Mouse (Mus musculus): Measurements from ENCODE around the gene Tpcn1. TPM values are rescaled to one million over a fixed set of nuclear protein-coding genes. Genes with fewer than 3 reads are reported as not detected.

Tpcn1 gene
- polyA plus RNA-seq, 1 experiment from 2014 or later: 24.2 TPM

DNA sequence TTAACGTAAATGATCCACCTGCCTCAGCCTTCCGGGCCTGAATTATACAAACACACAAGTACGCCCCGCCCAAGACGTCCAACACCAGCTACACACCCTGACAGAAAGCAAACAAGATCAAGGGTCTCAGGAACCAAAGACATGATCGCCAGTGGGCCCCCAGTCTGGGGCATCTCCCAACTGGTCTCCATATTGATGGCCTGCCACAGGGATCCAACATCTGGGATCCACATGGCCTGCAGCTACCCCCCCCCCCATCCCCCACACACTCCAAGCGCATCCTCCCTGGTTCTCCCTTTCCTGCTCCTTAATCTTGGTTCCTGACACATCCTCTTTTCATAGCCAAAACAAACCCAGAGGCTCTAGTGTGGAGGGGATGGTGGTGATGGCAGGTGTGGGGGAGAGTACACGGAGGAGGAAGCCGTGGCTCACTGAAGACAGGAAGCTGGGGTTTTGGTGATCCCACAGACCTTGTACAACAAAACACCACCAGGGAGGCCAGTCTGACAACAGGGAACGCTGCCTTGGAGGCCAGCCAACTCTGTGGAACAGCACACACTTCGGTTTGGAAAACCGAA lies 9.9 kb downstream of the Tpcn1 start:
- H3K9me3 ChIP-seq (replicated peaks; ENCODE audit: control insufficient read depth, low read length): no peaks in the 10 kb centered on the region
- H3K27ac ChIP-seq (ENCODE audit: low read length): peak overlapping the region; percentile 99
- peaks cover 29% of the 10 kb centered on the region for H3K36me3 ChIP-seq (ENCODE audit: control insufficient read depth, insufficient read depth)
- peaks cover 47% of the 10 kb centered on the region for H3K4me1 ChIP-seq (ENCODE audit: control insufficient read depth, low read depth, low read length)
- H3K9ac ChIP-seq (ENCODE audit: low read depth, low read length): peak overlapping the region; percentile 74
- 24% methylated on average over 12 of the region's 12 CpGs for WGBS (ENCODE audit: insufficient replicate concordance)
- H3K27me3 ChIP-seq (ENCODE audit: control insufficient read depth, insufficient read depth, low read depth, low read length): no peaks in the 10 kb centered on the region
- ATAC-seq (ENCODE audit: low read depth): peak; percentile 22; the same call in 1 of the 2 replicates
- peak overlapping the region; percentile 34 for H3K4me3 ChIP-seq (ENCODE audit: low read depth, low read length)
- peak overlapping the region; percentile 68 for H3K4me2 ChIP-seq (ENCODE audit: low read depth, low read length)

DNA sequence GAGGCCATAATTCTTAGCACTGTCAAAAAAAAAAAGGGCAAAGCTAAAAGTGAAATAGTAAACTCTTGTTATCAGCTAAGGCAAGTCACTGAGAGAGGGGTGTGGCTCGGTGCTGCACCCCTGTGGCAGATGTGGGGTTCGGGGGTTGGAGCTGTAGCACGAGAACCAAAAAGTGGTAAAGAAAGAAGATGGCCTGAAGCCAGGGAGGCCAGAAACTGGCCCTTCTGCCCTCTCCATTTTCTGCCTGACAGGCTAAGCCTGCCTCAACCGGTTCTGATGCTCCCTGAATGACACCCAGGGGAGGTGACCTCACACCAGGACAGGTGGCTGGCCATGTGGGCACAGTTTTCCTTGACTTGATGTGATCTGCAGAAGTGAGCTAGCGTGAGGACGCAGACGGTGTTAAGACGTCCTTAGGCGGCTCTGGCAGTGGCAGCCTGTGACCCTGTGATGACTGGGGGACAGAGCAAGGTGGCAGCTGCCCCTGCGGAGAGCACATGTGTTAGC lies 10.5 kb downstream of the Tpcn1 start:
- Histone ChIP-seq H3K9me3 (replicated peaks; ENCODE audit: control insufficient read depth, low read length) (no peaks in the 10 kb centered on the region), H3K27me3 (ENCODE audit: control insufficient read depth, insufficient read depth, low read depth, low read length) (no peaks in the 10 kb centered on the region), H3K27ac (ENCODE audit: low read length) (peak overlapping the region; percentile 99), H3K9ac (ENCODE audit: low read depth, low read length) (peak overlapping the region; percentile 74), H3K4me3 (ENCODE audit: low read depth, low read length) (peak overlapping the region; percentile 34), H3K36me3 (ENCODE audit: control insufficient read depth, insufficient read depth) (peaks cover 26% of the 10 kb centered on the region), H3K4me1 (ENCODE audit: control insufficient read depth, low read depth, low read length) (peaks cover 47% of the 10 kb centered on the region), H3K4me2 (ENCODE audit: low read depth, low read length) (peak overlapping the region; percentile 68)
- 15% methylated on average over 10 of the region's 10 CpGs for WGBS (ENCODE audit: insufficient replicate concordance)
- ATAC-seq (ENCODE audit: low read depth): peak; percentile 75

DNA sequence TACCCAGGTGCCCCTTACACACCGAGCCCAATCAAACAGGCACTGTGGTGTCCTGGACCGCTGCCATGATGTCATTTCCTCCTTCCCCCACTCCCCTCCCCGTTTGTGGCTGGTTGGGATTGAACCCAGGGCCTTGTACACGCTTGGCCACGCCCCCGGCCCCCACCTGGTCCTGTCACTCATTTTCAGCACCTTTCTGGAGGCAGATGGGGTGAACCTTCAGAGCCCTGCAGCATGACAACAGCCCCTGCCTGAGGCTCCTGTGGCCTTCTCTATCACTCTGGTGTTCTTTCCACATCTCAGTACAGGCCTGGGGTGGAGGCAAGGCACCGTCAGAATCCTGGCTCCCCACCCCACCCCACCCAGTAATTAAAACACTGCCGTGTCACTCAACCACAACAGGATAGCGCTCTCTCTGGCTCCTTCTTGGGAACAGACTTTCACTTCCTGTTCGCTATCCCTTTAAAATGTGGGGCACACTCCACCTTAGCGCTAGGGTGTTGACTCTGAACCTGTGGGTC lies 11.6 kb downstream of the Tpcn1 start:
- Histone ChIP-seq H3K36me3 (ENCODE audit: control insufficient read depth, insufficient read depth) (peaks cover 22% of the 10 kb centered on the region), H3K9me3 (replicated peaks; ENCODE audit: control insufficient read depth, low read length) (no peaks in the 10 kb centered on the region), H3K4me1 (ENCODE audit: control insufficient read depth, low read depth, low read length) (peaks cover 43% of the 10 kb centered on the region), H3K4me3 (ENCODE audit: low read depth, low read length) (0 out of 2 replicates have a peak overlapping the region, but pooled peaks have one; percentile 1), H3K27me3 (ENCODE audit: control insufficient read depth, insufficient read depth, low read depth, low read length) (no peaks in the 10 kb centered on the region), H3K4me2 (ENCODE audit: low read depth, low read length) (peak overlapping the region; percentile 51), H3K9ac (ENCODE audit: low read depth, low read length) (peak overlapping the region; percentile 40), H3K27ac (ENCODE audit: low read length) (peak overlapping the region; percentile 99)
- ATAC-seq (ENCODE audit: low read depth): peak; percentile 80
- WGBS (ENCODE audit: insufficient replicate concordance): 42% methylated on average over 11 of the region's 11 CpGs

DNA sequence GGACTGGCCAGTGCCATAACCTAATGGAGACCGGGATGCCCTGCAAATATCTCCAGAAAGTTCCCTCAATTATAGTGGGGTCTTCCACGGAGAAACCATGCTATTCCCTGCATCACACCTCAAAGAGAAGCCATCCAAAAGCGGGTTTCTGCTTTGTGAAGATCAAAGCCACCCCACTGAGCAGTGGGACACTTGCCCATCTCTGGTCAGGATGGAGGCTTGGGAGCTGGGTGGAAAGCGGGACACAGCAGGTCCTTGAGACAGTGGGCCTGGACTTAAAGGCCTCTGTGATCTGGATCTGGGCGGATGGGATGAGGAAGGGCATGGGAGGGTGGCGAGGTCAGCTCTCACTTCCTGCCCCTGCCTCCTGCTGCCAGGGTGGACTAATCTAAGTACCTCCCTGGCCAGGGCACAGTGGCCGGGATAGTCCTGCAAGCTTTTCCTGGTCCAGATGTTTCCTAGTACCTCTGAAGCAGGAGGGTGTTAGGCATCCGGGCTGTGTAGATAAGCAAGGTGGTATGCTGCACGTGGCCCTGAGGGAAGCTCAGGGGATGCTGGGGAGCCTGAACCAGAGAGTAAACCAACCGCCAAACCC lies 13.9 kb downstream of the Tpcn1 start:
- Histone ChIP-seq H3K4me1 (ENCODE audit: control insufficient read depth, low read depth, low read length) (peaks cover 52% of the 10 kb centered on the region), H3K4me3 (ENCODE audit: low read depth, low read length) (no peak overlapping the region), H3K4me2 (ENCODE audit: low read depth, low read length) (no peak overlapping the region), H3K27me3 (ENCODE audit: control insufficient read depth, insufficient read depth, low read depth, low read length) (no peaks in the 10 kb centered on the region), H3K9me3 (replicated peaks; ENCODE audit: control insufficient read depth, low read length) (no peaks in the 10 kb centered on the region), H3K36me3 (ENCODE audit: control insufficient read depth, insufficient read depth) (peaks cover 4% of the 10 kb centered on the region), H3K9ac (ENCODE audit: low read depth, low read length) (no peak overlapping the region), H3K27ac (ENCODE audit: low read length) (no peak overlapping the region)
- WGBS (ENCODE audit: insufficient replicate concordance): 62% methylated on average over 10 of the region's 10 CpGs
- no peak for ATAC-seq (ENCODE audit: low read depth)

DNA sequence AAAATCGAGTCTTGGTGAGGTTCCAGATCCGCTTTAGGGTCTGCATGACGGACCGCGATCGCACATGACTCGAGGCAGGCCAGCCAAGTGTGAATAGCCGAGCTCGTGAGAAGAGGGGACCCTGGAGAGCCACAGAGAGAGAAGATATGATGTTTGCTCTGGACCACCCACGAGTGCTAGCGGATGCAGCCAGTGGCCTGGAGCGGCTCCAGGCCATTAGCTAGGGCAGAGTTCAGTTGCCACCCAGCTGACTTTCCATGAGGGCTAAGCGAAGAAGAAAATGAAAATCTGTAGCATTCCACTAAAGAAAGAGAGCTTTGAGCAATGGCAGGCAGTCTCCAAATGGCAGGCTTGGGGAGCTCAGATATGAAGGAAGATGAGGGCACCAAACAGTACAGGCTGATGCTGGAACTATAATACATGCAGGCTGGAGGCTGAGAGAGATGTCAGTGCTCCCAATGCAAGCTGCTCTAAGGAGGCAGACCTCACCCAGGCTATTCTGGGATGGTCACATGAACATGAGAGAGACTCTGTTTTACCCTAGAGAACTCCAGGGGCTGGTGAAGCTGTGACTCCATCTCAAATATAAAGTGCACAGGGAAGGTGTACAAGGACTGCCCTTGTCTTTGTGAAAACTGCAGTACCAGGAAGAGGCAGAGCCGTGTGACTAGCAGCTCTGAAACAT lies 17.3 kb downstream of the Tpcn1 start:
- WGBS (ENCODE audit: insufficient replicate concordance): 82% methylated on average over 14 of the region's 14 CpGs
- no peak for ATAC-seq (ENCODE audit: low read depth)
- H3K4me3 ChIP-seq (ENCODE audit: low read depth, low read length): no peak overlapping the region
- no peaks in the 10 kb centered on the region for H3K9me3 ChIP-seq (replicated peaks; ENCODE audit: control insufficient read depth, low read length)
- peaks cover 27% of the 10 kb centered on the region for H3K4me1 ChIP-seq (ENCODE audit: control insufficient read depth, low read depth, low read length)
- no peaks in the 10 kb centered on the region for H3K27me3 ChIP-seq (ENCODE audit: control insufficient read depth, insufficient read depth, low read depth, low read length)
- H3K27ac ChIP-seq (ENCODE audit: low read length): peak overlapping the region; percentile 6; the same call in 1 of the 2 replicates
- H3K36me3 ChIP-seq (ENCODE audit: control insufficient read depth, insufficient read depth): peaks cover 4% of the 10 kb centered on the region
- no peak overlapping the region for H3K9ac ChIP-seq (ENCODE audit: low read depth, low read length)
- no peak overlapping the region for H3K4me2 ChIP-seq (ENCODE audit: low read depth, low read length)

DNA sequence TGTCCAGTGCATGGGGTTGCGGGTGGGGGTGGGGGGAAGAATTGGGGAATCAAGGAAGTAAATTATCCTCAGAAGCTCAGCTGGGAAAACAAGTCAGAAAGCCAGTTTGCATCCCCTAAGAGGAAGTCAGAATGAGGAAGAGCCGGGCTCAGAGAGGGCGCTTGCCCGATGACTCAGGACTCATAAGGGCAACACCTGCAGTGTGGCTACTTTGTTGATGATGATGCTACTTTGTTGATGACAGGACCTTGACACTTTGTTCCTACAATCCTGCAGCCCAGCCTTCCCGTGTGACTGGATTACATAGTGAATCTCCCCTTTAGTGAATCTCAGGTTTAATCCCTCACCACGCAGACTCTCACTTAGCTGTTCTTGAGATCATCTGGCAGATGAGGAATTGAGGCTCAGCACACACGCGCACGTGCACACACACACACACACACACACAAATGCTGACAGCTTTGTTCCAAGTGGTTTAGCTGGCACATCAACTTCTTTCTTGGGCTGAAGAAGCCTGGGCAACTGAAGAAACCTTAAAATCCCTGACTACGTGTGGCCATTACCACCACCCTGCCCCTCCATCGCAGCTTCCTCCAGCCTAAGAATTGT lies 18.1 kb downstream of the Tpcn1 start:
- H3K4me1 ChIP-seq (ENCODE audit: control insufficient read depth, low read depth, low read length): peaks cover 32% of the 10 kb centered on the region
- H3K27ac ChIP-seq (ENCODE audit: low read length): no peak overlapping the region
- H3K27me3 ChIP-seq (ENCODE audit: control insufficient read depth, insufficient read depth, low read depth, low read length): no peaks in the 10 kb centered on the region
- H3K4me3 ChIP-seq (ENCODE audit: low read depth, low read length): no peak overlapping the region
- 68% methylated on average over 11 of the region's 11 CpGs for WGBS (ENCODE audit: insufficient replicate concordance)
- no peak overlapping the region for H3K4me2 ChIP-seq (ENCODE audit: low read depth, low read length)
- no peak overlapping the region for H3K9ac ChIP-seq (ENCODE audit: low read depth, low read length)
- H3K36me3 ChIP-seq (ENCODE audit: control insufficient read depth, insufficient read depth): peaks cover 4% of the 10 kb centered on the region
- no peak for ATAC-seq (ENCODE audit: low read depth)
- no peaks in the 10 kb centered on the region for H3K9me3 ChIP-seq (replicated peaks; ENCODE audit: control insufficient read depth, low read length)

DNA sequence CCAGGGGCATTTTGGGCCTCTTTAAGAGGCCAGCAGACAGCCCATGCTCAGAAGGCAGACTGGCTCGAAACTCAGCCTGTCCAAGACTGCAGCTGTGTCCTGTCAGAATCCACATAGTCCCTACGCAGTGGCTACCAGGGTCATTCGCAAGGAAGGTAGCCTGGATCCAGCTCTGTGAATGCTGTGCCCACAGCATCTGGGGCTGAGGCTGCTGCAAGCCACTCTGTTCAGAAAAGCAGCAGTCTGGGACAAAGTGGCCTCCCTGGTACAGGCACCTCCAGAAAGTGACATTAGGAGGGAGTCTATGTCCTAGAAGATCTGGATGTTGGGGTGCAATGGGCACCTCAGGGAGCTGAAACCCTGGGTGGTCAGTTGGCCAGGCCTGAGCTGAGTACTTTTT lies 18.7 kb downstream of the Tpcn1 start:
- H3K4me3 ChIP-seq (ENCODE audit: low read depth, low read length): no peak overlapping the region
- peaks cover 33% of the 10 kb centered on the region for H3K4me1 ChIP-seq (ENCODE audit: control insufficient read depth, low read depth, low read length)
- no peak for ATAC-seq (ENCODE audit: low read depth)
- H3K27ac ChIP-seq (ENCODE audit: low read length): no peak overlapping the region
- peaks cover 4% of the 10 kb centered on the region for H3K36me3 ChIP-seq (ENCODE audit: control insufficient read depth, insufficient read depth)
- H3K9ac ChIP-seq (ENCODE audit: low read depth, low read length): no peak overlapping the region
- H3K9me3 ChIP-seq (replicated peaks; ENCODE audit: control insufficient read depth, low read length): no peaks in the 10 kb centered on the region
- no peak overlapping the region for H3K4me2 ChIP-seq (ENCODE audit: low read depth, low read length)
- H3K27me3 ChIP-seq (ENCODE audit: control insufficient read depth, insufficient read depth, low read depth, low read length): no peaks in the 10 kb centered on the region
- 89% methylated on average over 3 of the region's 3 CpGs for WGBS (ENCODE audit: insufficient replicate concordance)

DNA sequence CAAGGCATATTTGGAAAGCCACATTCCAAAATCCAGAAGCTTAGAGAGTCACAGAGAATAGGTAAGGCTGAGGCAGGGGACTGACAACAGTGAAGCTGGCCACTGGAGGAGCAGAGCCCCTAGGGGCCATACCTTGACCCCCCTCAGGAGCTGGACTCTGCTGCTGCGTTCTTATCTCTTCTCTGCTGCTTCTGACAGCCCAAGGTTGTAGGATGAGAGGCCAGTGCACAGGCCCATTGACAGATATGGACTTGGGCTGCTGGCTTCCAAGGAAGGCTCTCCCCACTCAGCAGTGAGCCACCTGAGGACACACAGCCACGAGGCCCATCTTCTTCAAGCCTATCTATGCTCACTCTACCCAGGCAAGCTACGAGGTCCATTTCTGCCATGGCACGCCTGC lies 19.5 kb downstream of the Tpcn1 start:
- Histone ChIP-seq H3K4me3 (ENCODE audit: low read depth, low read length) (no peak overlapping the region), H3K27ac (ENCODE audit: low read length) (no peak overlapping the region), H3K9ac (ENCODE audit: low read depth, low read length) (no peak overlapping the region), H3K9me3 (replicated peaks; ENCODE audit: control insufficient read depth, low read length) (no peaks in the 10 kb centered on the region), H3K36me3 (ENCODE audit: control insufficient read depth, insufficient read depth) (peaks cover 4% of the 10 kb centered on the region), H3K4me2 (ENCODE audit: low read depth, low read length) (no peak overlapping the region), H3K4me1 (ENCODE audit: control insufficient read depth, low read depth, low read length) (peaks cover 33% of the 10 kb centered on the region), H3K27me3 (ENCODE audit: control insufficient read depth, insufficient read depth, low read depth, low read length) (no peaks in the 10 kb centered on the region)
- WGBS (ENCODE audit: insufficient replicate concordance): 41% methylated on average over 4 of the region's 4 CpGs
- no peak for ATAC-seq (ENCODE audit: low read depth)

All from liver, embryonic 16.5 days (tissue).